Mouse (Mus musculus) olfactory bulb, adult 2 months (tissue): ENCODE measurements around the gene Fbxl3.

ENCODE experiments used
- CTCF ChIP-seq: fragments of 200-500 bp; IDR thresholded peaks from 2 replicates; pipeline ENCODE4 v1.5.1; 2012; ENCODE audit warnings: low read depth, mild to moderate bottlenecking, low read length, moderate library complexity; ENCODE audit not compliant: insufficient read depth
- POLR2A ChIP-seq: fragments of 200-500 bp; IDR thresholded peaks from 2 replicates; pipeline ENCODE4 v1.6.1; 2012; ENCODE audit warnings: mild to moderate bottlenecking, low read depth, low read length, moderate library complexity; ENCODE audit not compliant: insufficient read depth

- TF ChIP-seq CTCF (no peak), POLR2A (no peak)
Measured at GRCm38 (mm10) chr14:103078006-103078912, 21.1 kb downstream of the Fbxl3 start.
